Mouse (Mus musculus): ENCODE measurements at regions not wholly inside any gene's neighbourhood (a gene's known extent, or its start where the extent isn't known, plus 50 kb on each side); places are given as distances from the start of the nearest gene placed in this dataset.

DNA sequence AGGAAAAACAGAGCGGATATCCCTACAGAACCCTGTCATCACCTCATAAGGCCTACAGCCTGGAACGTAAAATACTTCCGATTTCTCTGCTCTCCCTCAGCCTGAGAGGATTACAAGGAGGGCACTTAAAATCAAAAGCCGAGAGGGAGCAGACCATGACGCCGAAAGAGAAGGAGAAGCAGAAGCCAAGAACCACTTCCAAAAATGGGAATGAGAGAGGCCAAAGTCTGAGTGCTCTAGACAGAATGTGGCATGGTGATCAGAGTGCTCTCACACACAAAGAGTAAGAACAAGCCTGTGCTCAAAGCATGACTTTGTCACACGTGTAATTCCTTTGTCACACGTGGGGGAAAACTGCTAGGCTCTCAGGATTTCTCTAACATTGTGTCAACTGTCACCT lies 125.9 kb downstream of the Hlx start:
- DNase-seq (ENCODE audit: low read depth, low spot score), result no peak

DNA sequence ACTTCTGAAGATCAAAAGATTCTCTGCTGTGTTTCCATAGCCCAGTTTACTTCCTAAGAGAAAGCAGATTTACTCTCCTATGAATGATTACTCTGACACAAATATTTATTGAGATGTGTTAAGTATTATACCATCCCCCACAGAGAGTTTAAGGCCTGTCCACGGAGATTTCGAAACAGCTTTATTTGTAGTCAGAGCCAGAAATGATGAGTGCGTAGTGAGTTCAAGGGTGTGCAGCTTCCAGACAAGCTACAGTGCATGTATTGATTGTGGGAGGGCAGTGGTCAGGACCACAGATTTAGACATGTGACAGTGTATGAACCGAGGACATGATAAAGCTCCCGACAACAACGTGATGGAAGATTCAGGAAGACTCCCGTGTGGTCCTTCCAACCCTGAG lies 126.8 kb downstream of the Hlx start:
- no peak for DNase-seq (ENCODE audit: low read depth, low spot score)

DNA sequence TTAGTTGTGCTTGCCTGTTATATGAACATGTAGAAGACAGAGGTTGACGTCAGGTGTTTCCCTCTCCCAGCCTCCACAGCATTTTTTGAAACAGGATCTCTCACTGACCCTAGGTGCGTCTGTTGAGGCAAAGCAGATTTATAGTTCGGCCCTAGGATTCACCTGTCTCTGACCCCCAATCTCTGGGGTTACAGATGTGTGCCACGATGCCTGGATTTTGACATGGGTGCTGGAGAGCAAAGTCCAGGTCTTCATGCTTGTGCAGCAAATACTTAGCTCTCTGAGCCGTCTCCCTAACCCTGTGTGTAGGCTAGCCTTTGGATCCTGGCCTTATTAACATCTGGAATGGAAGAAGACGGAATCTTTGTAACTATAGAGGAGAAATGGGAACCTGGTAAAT lies 129.3 kb downstream of the Hlx start:
- DNase-seq (ENCODE audit: low read depth, low spot score), result no peak

DNA sequence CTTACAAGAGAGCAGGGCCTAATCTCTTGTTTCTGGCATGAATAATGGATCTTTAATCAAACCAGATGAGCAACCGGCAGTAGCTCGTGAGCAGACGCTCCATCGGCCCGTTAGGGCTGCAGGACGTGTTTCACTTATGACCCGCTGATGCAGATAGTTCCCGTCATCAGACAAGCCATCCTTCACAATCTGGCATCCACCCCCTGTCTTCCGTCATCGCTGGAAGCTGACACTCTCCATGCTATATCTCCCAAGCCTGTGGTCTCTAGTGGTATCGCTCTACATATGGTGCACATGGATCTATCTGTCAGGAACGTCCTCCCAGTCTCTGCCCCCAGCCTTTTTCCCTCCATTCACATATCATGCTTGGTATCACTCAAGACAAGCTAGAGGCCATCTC lies 137.0 kb downstream of the Hlx start:
- DNase-seq (ENCODE audit: low read depth, low spot score), result no peak

DNA sequence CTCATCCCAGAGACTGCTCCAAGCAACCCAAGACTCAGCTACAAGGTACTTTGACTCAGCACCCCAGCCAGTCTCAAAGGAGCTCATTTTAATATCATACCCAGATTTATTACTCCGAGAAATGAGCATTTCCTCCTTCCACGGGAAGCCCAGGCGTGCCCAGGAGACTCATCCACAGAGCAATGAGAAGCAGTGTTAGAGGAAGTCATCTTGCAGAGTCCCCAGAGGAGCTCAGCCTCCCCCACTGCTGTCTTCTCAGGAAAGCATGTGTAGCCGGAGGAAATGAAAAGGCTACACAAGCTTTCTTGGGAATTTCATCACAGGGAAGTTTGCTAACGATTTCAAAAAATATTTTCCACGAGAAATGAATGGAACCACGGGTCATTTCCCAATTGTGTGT lies 141.8 kb downstream of the Hlx start:
- DNase-seq (ENCODE audit: low read depth, low spot score), result no peak

DNA sequence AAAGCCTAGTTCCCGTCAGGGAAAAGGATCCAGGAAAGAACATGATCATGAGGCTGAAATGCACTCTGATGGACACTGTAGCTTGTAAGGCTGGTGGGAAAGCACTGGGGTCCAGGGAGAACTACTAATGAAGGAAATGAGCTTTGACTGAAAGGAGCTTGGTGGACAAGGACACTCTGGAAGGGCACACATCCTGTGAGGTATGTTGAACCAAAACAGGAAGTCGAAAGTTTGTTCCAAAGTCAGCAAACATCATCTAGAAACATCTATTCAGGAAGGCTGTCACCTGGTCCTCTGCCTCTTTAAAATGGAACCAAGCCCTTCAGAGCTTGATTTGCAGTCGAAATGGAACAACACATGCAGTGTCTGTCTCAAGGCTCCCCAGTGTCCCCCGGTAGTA lies 143.1 kb downstream of the Hlx start:
- DNase-seq (ENCODE audit: low read depth, low spot score), result no peak

DNA sequence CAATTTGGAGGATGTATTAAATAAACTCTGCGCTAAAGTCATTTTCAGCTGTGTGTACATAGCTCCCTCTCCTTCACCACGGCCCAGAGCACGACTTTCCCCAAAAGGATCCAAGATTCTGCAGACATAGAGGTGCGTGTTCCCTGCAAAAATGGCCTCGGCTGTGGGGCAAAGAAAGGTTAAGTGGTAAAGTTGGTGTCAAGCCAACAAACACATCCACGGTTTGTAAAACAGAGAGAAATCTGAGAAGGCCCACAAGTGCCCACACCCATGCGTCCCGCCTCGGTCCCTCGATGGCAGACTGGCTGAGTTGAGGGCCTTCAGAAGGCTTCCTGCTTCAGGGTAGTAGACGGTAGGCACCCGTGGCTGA lies 147.9 kb downstream of the Hlx start:
- no peak for DNase-seq (ENCODE audit: low read depth, low spot score)

DNA sequence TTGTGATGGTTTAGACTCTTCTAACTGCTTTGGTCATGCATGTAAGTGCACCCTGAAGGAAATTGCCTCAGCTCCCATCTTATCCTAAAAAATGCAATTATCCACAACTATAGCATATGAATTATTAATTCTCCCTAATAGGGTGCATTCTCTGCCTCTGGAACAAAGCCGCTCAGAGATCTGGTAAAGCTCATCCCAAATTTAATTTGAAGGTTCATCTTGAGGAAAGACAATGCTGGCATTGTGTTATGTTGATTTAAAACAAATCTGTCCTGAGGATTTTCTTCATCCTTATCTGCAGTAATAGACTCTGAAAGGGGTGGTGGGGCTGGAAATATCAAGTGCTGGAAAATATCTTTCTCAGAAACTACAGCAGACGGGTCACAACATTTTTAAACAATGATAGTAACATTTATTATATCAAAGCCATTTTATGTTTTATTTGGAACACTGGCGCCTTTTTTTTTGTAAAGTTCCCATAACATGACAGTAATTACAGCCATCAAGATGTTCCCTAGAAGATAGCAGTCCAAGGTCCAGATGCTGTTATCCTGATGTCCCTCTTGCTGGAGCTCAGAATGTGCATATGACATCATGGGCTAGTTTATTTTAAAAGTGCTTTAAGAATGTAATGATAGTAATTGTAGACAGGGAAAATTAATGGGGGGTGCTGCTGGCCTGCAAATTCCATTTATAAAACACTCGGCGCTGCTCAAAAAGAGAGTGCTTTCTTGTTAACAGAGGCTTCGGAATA lies 148.5 kb downstream of the Hlx start:
- DNase-seq (ENCODE audit: low read depth, low spot score), result no peak

DNA sequence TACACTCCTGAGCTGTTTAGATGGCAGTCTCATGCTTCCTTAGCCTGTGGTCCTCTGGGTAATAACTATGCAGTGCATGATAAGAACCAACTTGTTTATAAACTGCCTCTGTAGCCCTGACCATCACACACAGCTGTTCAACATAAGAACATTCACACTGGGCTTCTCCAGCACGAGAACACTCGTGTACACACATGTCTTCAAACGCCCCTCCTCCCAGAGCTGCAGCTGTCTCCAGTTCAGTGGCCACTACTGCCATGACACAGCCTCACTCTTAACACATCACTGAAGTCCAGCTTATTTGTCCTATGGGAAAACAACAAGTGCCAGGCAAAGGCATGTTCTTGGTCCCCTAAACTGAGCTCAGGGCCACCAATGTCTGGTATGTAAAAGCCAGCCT lies 152.9 kb downstream of the Hlx start:
- DNase-seq (ENCODE audit: low read depth, low spot score), result no peak

DNA sequence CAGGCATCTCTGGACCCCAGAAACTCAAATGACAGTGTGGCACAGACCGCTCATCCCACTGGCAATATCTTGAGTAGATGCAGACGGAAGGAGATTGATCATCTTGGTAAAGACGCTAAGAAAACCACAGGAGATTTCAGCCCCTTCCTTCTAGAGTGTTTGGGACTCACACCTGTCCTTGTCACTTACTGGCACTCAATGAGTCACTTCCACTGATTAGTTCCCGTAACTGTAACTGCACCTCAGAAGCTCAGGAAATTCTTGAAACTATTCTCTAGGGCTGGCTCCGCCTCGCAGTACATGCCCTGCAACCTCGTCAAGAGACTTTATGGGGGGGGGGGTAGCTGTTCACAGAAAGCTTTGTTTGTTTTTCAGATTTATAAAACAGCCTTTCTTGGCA lies 155.9 kb downstream of the Hlx start:
- no peak for DNase-seq (ENCODE audit: low read depth, low spot score)

DNA sequence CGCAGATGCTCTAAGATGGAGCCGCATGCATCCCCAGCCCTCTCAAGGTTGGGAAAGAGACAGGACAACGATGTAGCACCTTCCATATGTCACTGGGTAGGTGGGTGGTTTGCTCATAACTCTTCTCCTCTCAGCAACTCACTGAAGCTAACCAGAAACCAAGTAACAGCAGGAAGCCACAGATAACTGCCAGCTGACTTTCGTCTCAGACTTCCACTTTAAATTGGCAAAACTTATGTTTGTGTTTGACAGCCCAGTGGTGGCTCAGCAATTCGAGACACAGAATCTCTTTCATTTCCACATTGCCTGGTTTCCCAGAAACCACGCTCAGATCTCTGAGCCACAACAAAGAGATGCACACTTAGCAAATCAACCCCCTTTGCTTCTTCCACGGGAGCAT lies 159.1 kb downstream of the Hlx start:
- no peak for DNase-seq (ENCODE audit: low read depth, low spot score)

DNA sequence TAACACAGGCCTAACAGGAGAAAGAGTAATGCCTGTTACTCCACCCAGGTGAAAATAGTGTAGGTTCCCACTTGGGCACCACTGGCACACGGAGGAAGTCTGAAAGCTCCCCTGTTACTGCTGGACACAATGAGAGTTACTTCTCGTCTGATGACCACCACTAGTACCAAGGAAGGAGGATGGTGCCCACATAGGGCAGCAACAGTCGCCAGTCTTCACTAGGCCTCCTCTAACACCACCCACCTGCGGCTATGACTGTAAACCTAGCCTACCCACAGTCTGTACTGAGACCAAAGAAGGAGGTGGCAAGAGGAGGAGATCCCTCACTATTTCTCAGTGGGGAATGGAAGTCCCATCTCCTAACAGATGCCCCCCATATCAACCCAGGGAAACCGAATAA lies 161.7 kb downstream of the Hlx start:
- no peak for DNase-seq (ENCODE audit: low read depth, low spot score)

DNA sequence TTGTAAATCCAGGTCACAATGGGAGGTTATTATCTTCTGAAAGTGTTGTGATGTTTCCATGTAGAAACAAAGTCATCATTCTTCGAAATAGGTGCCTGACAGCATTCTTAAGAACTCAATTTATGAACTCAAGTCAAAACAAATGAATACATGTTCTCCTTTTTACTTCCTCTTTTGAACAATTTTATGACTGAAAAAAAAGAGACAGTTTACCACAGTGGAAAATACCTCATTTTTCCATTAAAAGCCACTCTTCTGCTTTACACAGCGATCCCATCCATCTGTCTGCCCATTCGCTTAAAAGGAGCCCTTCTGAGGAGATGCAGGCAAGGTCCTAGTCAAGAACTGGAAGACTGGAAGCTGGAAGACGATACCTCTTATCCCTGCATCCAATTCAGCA lies 169.5 kb downstream of the Hlx start:
- DNase-seq (ENCODE audit: low read depth, low spot score), result no peak

DNA sequence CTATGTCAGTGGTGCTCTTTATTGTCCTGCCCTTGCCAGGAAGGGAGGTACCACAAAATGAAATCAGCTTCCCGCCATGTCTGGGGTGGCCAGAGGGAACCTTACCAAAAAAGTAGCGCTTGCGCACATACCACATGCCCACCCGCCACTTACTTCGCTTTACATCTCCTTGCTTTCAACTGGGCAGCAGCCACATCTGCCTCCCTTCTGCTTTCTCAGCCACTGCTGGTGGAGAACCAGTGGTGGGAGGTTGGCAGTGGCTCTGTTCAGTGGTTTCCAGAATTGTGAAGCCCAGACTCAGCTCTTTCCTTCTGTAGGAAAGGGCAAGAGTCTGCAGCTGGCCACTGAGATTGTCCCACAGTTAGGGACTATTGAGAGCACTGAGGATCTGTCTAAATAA lies 170.2 kb downstream of the Hlx start:
- no peak for DNase-seq (ENCODE audit: low read depth, low spot score)

DNA sequence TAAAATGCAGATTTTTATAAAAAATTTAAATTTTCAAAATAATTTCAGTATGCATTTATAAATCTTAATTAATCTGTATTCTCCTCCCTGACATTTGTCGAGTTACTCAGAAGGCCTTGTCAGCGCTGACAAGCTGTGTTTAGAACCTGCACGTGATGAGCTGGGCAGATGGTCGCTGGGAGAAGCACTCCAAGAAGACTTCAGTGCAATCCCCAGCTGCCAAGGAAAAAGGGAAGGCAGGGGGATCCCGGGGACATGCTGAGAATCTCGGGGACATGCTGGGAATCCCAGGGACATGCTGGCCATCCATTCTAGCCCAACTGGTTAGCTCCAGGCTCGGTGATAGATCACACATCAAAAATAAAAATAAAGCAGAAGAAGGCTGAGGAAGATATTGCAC lies 172.9 kb downstream of the Hlx start:
- no peak for DNase-seq (ENCODE audit: low read depth, low spot score)

DNA sequence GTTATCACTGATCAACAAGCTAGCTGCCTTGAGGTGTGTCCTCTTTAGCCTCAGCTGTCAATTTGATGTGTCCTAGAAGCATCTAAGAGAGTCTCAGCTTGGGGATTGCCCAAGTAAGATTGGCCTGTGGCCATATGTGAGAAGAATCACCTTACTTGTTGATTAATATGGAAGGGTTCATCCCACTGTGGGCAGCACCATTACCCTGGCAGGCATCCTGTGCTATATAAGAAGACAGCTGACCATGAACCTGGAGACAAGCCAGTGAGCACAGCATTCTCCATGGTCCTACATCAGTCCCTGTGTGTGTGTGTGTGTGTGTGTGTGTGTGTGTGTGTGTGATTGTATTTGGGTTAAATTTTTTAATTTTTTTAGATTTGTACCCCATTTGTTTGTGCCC lies 178.6 kb downstream of the Hlx start:
- DNase-seq (ENCODE audit: low read depth, low spot score), result no peak

DNA sequence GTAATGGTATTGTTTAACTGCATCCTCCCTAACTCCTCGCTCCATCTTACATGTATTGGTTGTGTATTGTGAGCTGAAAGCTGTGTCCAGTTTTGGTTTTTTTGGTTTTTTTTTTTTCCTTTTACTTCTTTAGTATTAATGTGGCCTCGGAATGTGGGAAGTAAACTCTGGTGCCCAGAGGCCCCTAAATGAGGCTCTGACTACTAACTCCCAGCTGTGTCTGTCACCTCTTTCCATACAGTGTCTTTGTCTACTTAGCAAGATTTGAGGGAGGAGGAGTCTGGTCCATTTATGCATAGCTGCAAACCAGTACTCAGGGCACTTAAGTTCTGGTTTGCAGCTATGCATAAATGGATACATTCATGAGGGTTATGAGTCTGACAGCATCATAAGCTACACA lies 181.9 kb downstream of the Hlx start:
- no peak for DNase-seq (ENCODE audit: low read depth, low spot score)

DNA sequence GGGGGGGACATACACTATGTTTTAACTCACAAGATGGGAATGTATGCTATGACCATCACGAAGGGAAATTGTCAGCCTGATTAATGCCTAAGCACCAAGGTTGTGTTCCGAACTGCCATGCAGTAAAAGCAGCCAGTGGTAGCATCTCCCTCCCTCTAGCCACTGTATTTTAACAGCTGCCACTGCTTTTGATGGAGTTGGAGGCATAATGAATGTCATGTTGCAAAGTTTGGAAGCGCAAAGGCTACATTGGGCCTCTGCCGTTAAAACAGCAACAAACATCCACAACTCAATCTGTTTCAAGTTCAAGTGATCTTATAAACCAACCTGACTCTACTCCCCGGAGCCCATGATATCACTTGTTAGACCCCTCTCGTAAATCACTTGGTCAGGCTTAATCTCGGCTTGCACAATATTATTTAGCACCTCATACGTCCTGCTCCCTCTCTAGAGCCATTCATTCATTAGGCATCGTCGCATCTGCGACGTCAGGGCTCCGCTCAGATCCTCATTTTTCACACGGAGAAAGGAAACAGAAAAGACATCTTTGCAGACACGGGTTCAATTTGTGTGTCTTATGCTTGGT lies 184.7 kb downstream of the Hlx start:
- DNase-seq (ENCODE audit: low read depth, low spot score), result no peak

DNA sequence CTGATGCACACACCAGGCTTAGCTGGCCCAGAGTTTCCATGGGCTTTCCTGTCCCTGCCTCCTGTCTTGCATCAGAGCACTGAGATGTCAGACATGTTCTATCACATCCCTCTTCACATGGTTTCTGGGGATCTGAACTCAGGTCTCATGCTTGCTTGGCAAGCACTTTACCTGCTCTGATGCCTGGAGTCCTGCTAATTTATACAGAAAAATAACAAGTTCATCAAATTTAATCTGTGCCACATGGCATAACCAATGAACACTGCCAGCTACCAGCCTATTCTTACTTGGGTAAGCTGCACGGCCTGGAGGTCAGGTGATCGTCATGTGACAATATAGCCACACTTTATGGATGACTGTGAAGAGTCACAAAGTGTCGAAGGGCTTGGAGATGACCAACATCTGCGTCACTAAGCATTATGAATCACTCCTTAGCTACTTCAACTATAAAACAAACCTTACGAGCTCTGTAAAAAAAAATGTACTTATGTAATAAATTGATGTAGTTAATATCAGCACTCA lies 186.2 kb downstream of the Hlx start:
- DNase-seq (ENCODE audit: low read depth, low spot score), result no peak

DNA sequence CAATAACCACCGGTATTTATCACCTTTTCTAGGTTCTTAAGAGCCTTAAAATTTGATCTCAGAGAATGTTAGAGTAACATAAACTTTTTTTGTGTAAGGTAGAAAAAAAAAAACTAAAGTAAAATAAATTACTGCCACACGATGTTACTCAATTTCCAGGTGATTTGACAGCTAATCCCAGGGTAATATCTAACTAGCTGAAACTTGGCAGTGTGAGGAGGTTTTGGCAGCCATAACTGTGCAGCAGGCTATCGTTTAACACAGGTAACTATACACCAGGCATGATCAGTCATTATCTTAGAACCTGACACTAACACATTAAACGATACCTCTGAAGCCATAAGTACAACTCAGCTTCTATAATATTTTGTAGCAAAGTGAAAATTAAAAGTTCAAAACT lies 187.3 kb downstream of the Hlx start:
- DNase-seq (ENCODE audit: low read depth, low spot score), result no peak

DNA sequence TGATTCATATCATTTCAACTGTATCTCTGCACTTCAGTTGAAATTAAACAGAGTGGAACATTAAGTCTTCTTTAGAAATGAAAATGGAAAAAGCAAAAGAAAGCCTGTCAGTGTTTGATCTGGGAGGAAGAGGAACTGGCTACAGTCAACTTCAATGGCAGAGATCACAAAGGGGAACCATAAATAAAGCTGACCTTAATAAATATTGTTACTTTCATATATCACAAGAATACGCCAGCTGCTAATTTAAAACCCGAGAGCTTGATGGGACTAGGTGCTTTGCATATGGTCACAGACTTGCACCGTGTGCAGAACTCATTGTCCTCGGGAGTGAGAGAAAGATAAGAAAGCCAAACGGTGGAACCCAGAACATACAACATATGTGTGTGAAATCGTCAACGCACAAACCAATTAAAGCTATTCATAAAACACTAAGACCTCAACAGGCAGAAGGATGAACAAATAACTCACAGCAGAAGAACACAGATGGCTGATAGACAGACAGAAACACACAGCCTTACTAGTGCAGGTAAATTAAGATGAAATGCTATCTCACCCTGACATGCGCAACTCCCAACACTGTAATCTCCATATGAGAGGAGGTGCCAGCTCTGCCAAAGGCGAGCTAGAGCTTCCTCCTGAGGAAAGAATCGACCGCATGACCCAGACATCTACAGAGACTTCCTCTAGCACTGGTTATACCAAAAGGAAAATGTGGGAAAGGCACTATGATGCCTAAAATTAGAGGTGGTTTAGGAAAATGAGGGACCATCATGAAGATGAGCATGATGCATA lies 189.9 kb downstream of the Hlx start:
- DNase-seq (ENCODE audit: low read depth, low spot score), result no peak

DNA sequence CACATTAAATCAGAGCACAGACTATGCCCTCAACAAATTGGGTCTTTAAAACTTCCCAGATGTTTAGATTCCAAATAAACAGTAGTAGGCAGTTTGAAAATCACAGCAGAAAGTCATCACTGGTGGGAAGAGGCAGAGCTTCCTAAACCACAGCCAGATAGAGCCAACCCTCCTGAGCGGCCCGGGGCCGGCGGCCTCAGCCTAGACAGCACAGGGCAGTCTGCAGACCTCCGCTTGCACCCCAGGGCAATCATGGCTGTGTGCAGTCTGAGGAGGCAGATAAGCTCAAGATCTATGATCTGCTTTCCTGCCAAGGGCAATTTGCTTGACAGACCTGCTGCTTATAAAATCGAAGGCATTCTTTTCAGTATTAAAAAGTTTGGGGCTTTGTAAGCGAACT lies 192.6 kb downstream of the Hlx start:
- no peak for DNase-seq (ENCODE audit: low read depth, low spot score)

Data from WW6 (cell line).